Mouse (Mus musculus): ENCODE measurements at regions not wholly inside any gene's neighbourhood (a gene's known extent, or its start where the extent isn't known, plus 50 kb on each side); places are given as distances from the start of the nearest gene placed in this dataset.

- TF ChIP-seq CTCF (IDR thresholded peaks at IDR 0.05; ENCODE audit: control insufficient read depth, insufficient read depth, insufficient replicate concordance, low read depth, low read length) (no peak), POLR2A (IDR thresholded peaks at IDR 0.05; ENCODE audit: control insufficient read depth, low read depth, low read length) (no peak)
These were observed 82.8 kb upstream of the Ttc34 start for GRCm38 (mm10) chr4:154754445-154754844.

Measured in testis, adult 2 months (tissue).